Mouse (Mus musculus) myocyte (in vitro differentiated cells): ENCODE measurements around the gene Cort. TPM values are rescaled to one million over a fixed set of nuclear protein-coding genes. Genes with fewer than 3 reads are reported as not detected.

Experiments used
- H3K27me3 ChIP-seq: one replicate; pipeline ENCODE4 v1.6.1; 2011; ENCODE audit not compliant: control insufficient read depth, insufficient read depth, insufficient read length
- H3K36me3 ChIP-seq: one replicate; pipeline ENCODE4 v1.6.1; 2011; ENCODE audit not compliant: control insufficient read depth, insufficient read depth
- H3K4me2 ChIP-seq: one replicate; pipeline ENCODE4 v1.6.1; 2011; ENCODE audit warnings: low read depth, control low read depth
- H3K4me3 ChIP-seq: one replicate; pipeline ENCODE4 v1.5.1; 2011; ENCODE audit warnings: mild to moderate bottlenecking, control low read depth, moderate library complexity
- H3K79me2 ChIP-seq: one replicate; pipeline ENCODE4 v1.6.1; 2011; ENCODE audit not compliant: control insufficient read depth, insufficient read depth
- H3ac ChIP-seq: one replicate; pipeline ENCODE4 v1.6.1; 2011; ENCODE audit not compliant: control insufficient read depth, insufficient read length
- CEBPB ChIP-seq: IDR thresholded peaks from 2 replicates; pipeline ENCODE4 v1.6.1; 2011; ENCODE audit warnings: mild to moderate bottlenecking, moderate library complexity; ENCODE audit not compliant: poor library complexity, insufficient read depth, severe bottlenecking
- E2F4 ChIP-seq: IDR thresholded peaks from one replicate; pipeline ENCODE4 v1.6.1; 2011; ENCODE audit warnings: mild to moderate bottlenecking, control low read depth, moderate library complexity; ENCODE audit not compliant: insufficient read depth
- MAX ChIP-seq: IDR thresholded peaks from one replicate; pipeline ENCODE4 v1.6.1; 2011; ENCODE audit warnings: low read depth, mild to moderate bottlenecking, control low read depth
- MYOD1 ChIP-seq, 3 experiments: IDR thresholded peaks; one replicate each; pipeline ENCODE4 v1.6.1; 2011; ENCODE audit warnings: control low read depth in 2 of 3, low read depth in 2 of 3, mild to moderate bottlenecking in 2 of 3, moderate library complexity in 1 of 3; ENCODE audit not compliant: insufficient read length in 2 of 3, control insufficient read depth in 1 of 3
- MYOG ChIP-seq, 3 experiments: IDR thresholded peaks; one replicate each; pipeline ENCODE4 v1.6.1; 2011; ENCODE audit warnings: control low read depth in 2 of 3, low read depth in 2 of 3, mild to moderate bottlenecking in 2 of 3; ENCODE audit not compliant: insufficient read length in 2 of 3, control insufficient read depth in 1 of 3, insufficient read depth in 1 of 3
- POLR2A ChIP-seq: IDR thresholded peaks from one replicate; pipeline ENCODE4 v1.6.1; 2011; ENCODE audit warnings: low read depth, mild to moderate bottlenecking, control low read depth, moderate library complexity; ENCODE audit not compliant: insufficient read length
- POLR2AphosphoS2 ChIP-seq: IDR thresholded peaks from one replicate; pipeline ENCODE4 v1.6.1; 2011; ENCODE audit warnings: low read depth, control low read depth; ENCODE audit not compliant: insufficient read length
- REST ChIP-seq: IDR thresholded peaks from one replicate; pipeline ENCODE4 v1.6.1; 2011; ENCODE audit warnings: mild to moderate bottlenecking, control low read depth, moderate library complexity; ENCODE audit not compliant: insufficient read depth, insufficient read length
- SRF ChIP-seq: IDR thresholded peaks from one replicate; pipeline ENCODE4 v1.6.1; 2011; ENCODE audit warnings: low read depth; ENCODE audit not compliant: control insufficient read depth, insufficient read length
- TCF12 ChIP-seq: IDR thresholded peaks from one replicate; pipeline ENCODE4 v1.6.1; 2011; ENCODE audit warnings: mild to moderate bottlenecking, control low read depth; ENCODE audit not compliant: poor library complexity, insufficient read depth, severe bottlenecking
- TCF3 ChIP-seq: IDR thresholded peaks from one replicate; pipeline ENCODE4 v1.6.1; 2011; ENCODE audit warnings: low read depth, control low read depth; ENCODE audit not compliant: insufficient read length
- USF1 ChIP-seq: IDR thresholded peaks from one replicate; pipeline ENCODE4 v1.6.1; 2011; ENCODE audit warnings: low read depth, mild to moderate bottlenecking, control low read depth, moderate library complexity
- polyA plus RNA-seq: library from polyadenylated mRNA; unstranded; fragments of >200 nt; fragmentation: generic; extraction: Trizol; gene quantifications from one replicate; pipeline ENCODE4 v1.2.1, GENCODE M21; 2012; ENCODE audit warnings: missing spikeins

Gene Cort
- polyA plus RNA-seq, 1 experiment = not detected

- no peak for TF ChIP-seq E2F4
- TF ChIP-seq SRF = no peak
- TF ChIP-seq REST = no peak
- TF ChIP-seq TCF12 = no peak
- TF ChIP-seq POLR2AphosphoS2 = no peak
- no peak for TF ChIP-seq CEBPB
- no peak for TF ChIP-seq MAX
- TF ChIP-seq MYOD1 (IDR thresholded peaks at IDR 0.05; ENCODE audit: control insufficient read depth in 1 of 3, insufficient read length in 2 of 3, low read depth in 2 of 3) = no peak
- no peak for TF ChIP-seq USF1
- no peak for TF ChIP-seq TCF3
- TF ChIP-seq POLR2A = no peak
- TF ChIP-seq MYOG (IDR thresholded peaks at IDR 0.05; ENCODE audit: control insufficient read depth in 1 of 3, insufficient read depth in 1 of 3, insufficient read length in 2 of 3, low read depth in 2 of 3) = no peak
- Histone ChIP-seq H3ac (no peak overlapping the region), H3K4me2 (no peak overlapping the region), H3K4me3 (no peak overlapping the region), H3K79me2 (peaks cover 17% of the 10 kb centered on the region), H3K36me3 (peaks cover 4% of the 10 kb centered on the region), H3K27me3 (no peaks in the 10 kb centered on the region)
Measured at GRCm38 (mm10) chr4:149075073-149075472, 51.5 kb downstream of the Cort start.

Other genes with a start within 250 kb of the Cort start
- gene Pex14, start 26.9 kb downstream of the Cort start, polyA plus RNA-seq = 71.5 TPM
- 17.5 TPM for gene Dffa, start 22.6 kb downstream of the Cort start, polyA plus RNA-seq
- gene Cenps, start 10.9 kb upstream of the Cort start, polyA plus RNA-seq = 7.3 TPM
- gene Pgd, start 40.0 kb upstream of the Cort start, polyA plus RNA-seq = 162 TPM
- gene Kif1b, start 180.9 kb upstream of the Cort start, polyA plus RNA-seq = 26.7 TPM